Mouse (Mus musculus) splenic B cell, adult 2 months (primary cell): ENCODE results near the gene Hist1h2ah.
"Not testable (repeated sequence)": the region's sequence is repeated elsewhere in the genome, so short reads cannot be mapped to it uniquely, and the experiment has no call there.

Experiments used
- DNase-seq: peaks from one replicate; pipeline ENCODE4 v3.0.0-alpha.2; 2011; ENCODE audit warnings: low read depth, low spot score
- H3K27me3 ChIP-seq: 2 replicates; pipeline ENCODE4 v1.6.1; 2012; ENCODE audit warnings: mild to moderate bottlenecking, low read length, moderate library complexity, mixed read lengths; ENCODE audit not compliant: control insufficient read depth, poor library complexity, insufficient read depth, severe bottlenecking
- H3K36me3 ChIP-seq: 2 replicates; pipeline ENCODE4 v1.6.1; 2012; ENCODE audit warnings: mild to moderate bottlenecking, low read length, moderate library complexity, mixed read lengths; ENCODE audit not compliant: control insufficient read depth, poor library complexity, insufficient read depth, severe bottlenecking

The Hist1h2ah gene

GRCm38 (mm10) chr13:22042568-22043502, 7.5 kb upstream of the Hist1h2ah start, which contains the start of the genes Hist1h2ag and Hist1h2bj:
TSS of gene Hist1h2ag (minus strand) at chr13:22042944.
TSS of gene Hist1h2bj (plus strand) at chr13:22043214.
- H3K36me3 ChIP-seq, H3K27me3 ChIP-seq: not testable (repeated sequence)
- peak; percentile 98 for DNase-seq

GRCm38 (mm10) chr13:22041651-22042567, 6.5 kb upstream of the Hist1h2ah start:
- Histone ChIP-seq H3K27me3 (no peaks in the 10 kb centered on the region), H3K36me3 (no peaks in the 10 kb centered on the region)
- DNase-seq: peak; percentile 36

DNA sequence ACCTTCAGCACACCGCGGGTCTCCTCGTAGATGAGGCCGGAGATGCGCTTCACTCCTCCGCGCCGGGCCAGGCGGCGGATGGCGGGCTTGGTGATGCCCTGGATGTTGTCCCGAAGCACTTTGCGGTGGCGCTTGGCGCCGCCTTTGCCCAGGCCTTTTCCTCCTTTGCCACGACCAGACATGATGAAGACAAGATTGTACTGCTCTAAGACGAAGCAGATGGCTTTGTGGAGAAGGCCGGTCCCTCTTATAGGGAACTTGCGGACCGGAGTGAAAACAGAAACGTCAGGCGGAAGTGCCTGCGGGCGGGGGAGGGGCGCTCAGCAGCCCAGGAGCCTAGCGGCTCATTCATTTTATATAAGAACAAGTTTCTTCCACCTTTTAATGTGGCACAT, 5.8 kb upstream of the Hist1h2ah start, which contains the start of gene Hist1h4i:
Gene Hist1h4i (minus strand): TSS at position 221 of the 395 bp plus-strand sequence.
- not testable (repeated sequence) for H3K27me3 ChIP-seq, H3K36me3 ChIP-seq
- peak; percentile 98 for DNase-seq

DNA sequence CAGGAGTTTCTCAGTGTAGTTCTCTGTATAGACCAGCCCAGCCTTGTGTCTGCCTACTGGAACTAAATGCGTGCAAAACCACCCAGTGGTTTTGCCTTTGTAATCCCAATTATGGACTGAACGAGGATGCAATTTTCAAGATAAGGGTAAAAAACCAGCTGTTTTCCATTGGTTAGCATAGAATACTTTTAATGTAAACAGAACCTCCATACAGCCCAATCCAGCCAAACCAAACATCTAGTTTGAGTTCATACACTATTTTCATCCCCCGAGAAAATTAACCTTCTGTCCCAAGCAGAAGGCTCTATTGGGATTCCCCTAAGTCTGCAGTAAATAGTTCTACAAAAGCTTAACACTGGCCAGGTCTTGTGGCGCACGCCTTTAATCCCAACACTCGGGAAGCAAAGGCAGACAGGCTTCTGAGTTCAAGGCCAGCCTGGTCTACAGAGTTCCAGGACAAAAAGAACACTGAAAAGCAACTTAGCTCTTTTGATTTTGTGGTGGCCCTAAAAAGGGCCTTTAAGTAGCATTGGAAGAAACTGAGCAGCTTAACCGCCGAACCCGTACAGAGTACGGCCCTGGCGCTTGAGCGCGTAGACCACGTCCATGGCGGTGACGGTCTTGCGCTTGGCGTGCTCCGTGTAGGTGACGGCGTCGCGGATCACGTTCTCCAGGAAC, 5.2 kb upstream of the Hist1h2ah start:
- peak; percentile 59 for DNase-seq
- no peaks in the 10 kb centered on the region for H3K27me3 ChIP-seq
- H3K36me3 ChIP-seq: no peaks in the 10 kb centered on the region

- no peaks in the 10 kb centered on the region for H3K27me3 ChIP-seq
- DNase-seq: no peak
These were observed 4.6 kb upstream of the Hist1h2ah start for GRCm38 (mm10) chr13:22039951-22040463.

GRCm38 (mm10) chr13:22039364-22039763, 4.0 kb upstream of the Hist1h2ah start:
- no peaks in the 10 kb centered on the region for H3K36me3 ChIP-seq
- no peak for DNase-seq
- no peaks in the 10 kb centered on the region for H3K27me3 ChIP-seq

More at GRCm38 (mm10) chr13:22039951-22040463, 4.6 kb upstream of the Hist1h2ah start:
- H3K36me3 ChIP-seq: no peaks in the 10 kb centered on the region

DNA sequence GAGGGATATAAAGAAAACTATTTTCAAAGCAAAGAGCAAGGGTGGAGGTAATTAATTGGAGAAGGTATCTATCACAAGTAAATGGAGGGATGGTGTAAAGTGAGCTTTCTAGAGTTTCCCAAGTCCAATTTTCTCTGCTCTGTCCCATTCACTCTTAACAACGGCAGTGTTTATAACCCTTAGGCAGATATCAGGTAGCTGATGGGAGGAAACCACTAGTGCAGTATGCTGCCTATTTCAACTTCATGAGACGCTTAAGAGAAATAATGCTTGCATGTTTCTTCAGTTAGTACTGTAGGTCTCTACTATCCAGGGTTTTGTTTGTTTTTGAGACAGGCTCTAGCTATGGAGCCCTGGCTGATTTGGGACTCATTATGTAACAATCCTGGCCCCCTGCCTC, 2.0 kb upstream of the Hist1h2ah start:
- DNase-seq: no peak
- no peaks in the 10 kb centered on the region for H3K27me3 ChIP-seq
- no peaks in the 10 kb centered on the region for H3K36me3 ChIP-seq

- no peaks in the 10 kb centered on the region for H3K27me3 ChIP-seq
- no peak for DNase-seq
These were observed 1.6 kb upstream of the Hist1h2ah start for GRCm38 (mm10) chr13:22036986-22037385.

DNA sequence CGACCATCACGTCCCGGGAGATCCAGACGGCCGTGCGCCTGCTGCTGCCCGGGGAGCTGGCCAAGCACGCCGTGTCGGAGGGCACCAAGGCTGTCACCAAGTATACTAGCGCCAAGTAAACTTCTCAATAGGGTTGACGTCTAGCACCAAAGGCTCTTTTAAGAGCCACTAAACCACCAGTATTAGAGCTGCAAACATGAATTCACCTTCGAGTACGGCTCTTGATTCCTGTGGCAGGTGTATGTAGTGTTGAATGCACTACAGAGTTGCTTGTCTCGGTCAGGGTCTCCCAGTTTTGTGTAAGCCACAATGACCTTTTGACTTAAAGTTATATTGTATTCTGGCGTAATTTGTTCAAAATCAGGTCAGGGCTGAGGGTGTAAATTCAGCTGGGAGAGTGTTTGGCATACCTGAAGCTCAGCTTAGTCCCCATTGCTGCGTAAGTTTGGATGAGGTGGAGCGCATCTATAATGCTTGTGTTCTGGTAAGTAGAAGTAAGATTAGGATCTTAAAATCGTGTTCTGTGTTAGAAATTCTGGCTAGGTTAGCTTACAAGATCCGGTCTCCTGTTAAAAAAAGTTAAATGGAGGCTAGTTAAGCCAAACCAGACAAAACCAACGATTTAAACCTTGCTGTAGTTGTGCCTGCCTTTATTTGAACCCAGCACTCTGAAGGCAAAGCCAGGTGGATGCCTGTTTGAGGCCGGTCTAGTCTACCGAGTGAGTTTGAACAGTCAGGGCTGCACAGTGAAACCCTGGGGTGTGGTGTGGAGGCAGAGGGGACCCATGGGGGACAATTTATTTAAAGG, 985 bp upstream of the Hist1h2ah start:
- Histone ChIP-seq H3K36me3 (no peaks in the 10 kb centered on the region), H3K27me3 (no peaks in the 10 kb centered on the region)
- DNase-seq: no peak

More at GRCm38 (mm10) chr13:22036986-22037385, 1.6 kb upstream of the Hist1h2ah start:
- H3K36me3 ChIP-seq: no peaks in the 10 kb centered on the region

GRCm38 (mm10) chr13:22034443-22035266, 713 bp downstream of the Hist1h2ah start:
- DNase-seq: no peak
- Histone ChIP-seq H3K27me3 (no peaks in the 10 kb centered on the region), H3K36me3 (no peaks in the 10 kb centered on the region)

- H3K27me3 ChIP-seq: no peaks in the 10 kb centered on the region
- no peak for DNase-seq
- no peaks in the 10 kb centered on the region for H3K36me3 ChIP-seq
These were observed 1.5 kb downstream of the Hist1h2ah start for GRCm38 (mm10) chr13:22033741-22034442.

GRCm38 (mm10) chr13:22030493-22030892, 4.9 kb downstream of the Hist1h2ah start:
- H3K27me3 ChIP-seq: no peaks in the 10 kb centered on the region
- peak; percentile 76 for DNase-seq
- no peaks in the 10 kb centered on the region for H3K36me3 ChIP-seq
